Mouse (Mus musculus): Measurements from ENCODE around the gene Ifnl3. TPM values are rescaled to one million over a fixed set of nuclear protein-coding genes. Genes with fewer than 3 reads are reported as not detected.
A peak's percentile ranks its signal among the peaks of the same experiment; 100 is the strongest.
"Not testable (repeated sequence)": the region's sequence is repeated elsewhere in the genome, so short reads cannot be mapped to it uniquely, and the experiment has no call there.

Gene Ifnl3
- total RNA-seq (2021): not detected

- DNase-seq; intact Hi-C loops (cut with DNase I): not testable (repeated sequence)
These were observed at the start of gene Ifnl3 for GRCm38 (mm10) chr7:28522536-28522935. Gene Ifnl3 (plus strand): TSS chr7:28522836.

- no peak for DNase-seq
- intact Hi-C loops (cut with DNase I): no loop called here
These were observed 46.4 kb upstream of the Ifnl3 start for GRCm38 (mm10) chr7:28476191-28476590.

GRCm38 (mm10) chr7:28477363-28477762 is 45.3 kb upstream of the Ifnl3 start:
- intact Hi-C loops (cut with DNase I): no loop called here

GRCm38 (mm10) chr7:28478854-28479253 is 43.8 kb upstream of the Ifnl3 start:
- no peak for DNase-seq
- intact Hi-C loops (cut with DNase I): no loop called here

More at GRCm38 (mm10) chr7:28477363-28477762, 45.3 kb upstream of the Ifnl3 start:
- DNase-seq: no peak

GRCm38 (mm10) chr7:28482854-28483253 is 39.8 kb upstream of the Ifnl3 start:
- DNase-seq: no peak

GRCm38 (mm10) chr7:28484192-28484591 is 38.4 kb upstream of the Ifnl3 start:
- intact Hi-C loops (cut with DNase I): no loop called here
- DNase-seq: no peak

More at GRCm38 (mm10) chr7:28482854-28483253, 39.8 kb upstream of the Ifnl3 start:
- intact Hi-C loops (cut with DNase I): no loop called here

- intact Hi-C loops (cut with DNase I): no loop called here
- peak; percentile 10 for DNase-seq
These were observed 34.6 kb upstream of the Ifnl3 start for GRCm38 (mm10) chr7:28488030-28488491.

GRCm38 (mm10) chr7:28490410-28490809 is 32.2 kb upstream of the Ifnl3 start:
- intact Hi-C loops (cut with DNase I): no loop called here
- peak; percentile 72 for DNase-seq

GRCm38 (mm10) chr7:28490903-28491302 is 31.7 kb upstream of the Ifnl3 start:
- intact Hi-C loops (cut with DNase I): no loop called here
- DNase-seq: no peak

- DNase-seq: no peak
- intact Hi-C loops (cut with DNase I): no loop called here
These were observed 30.3 kb upstream of the Ifnl3 start for GRCm38 (mm10) chr7:28492310-28492709.

GRCm38 (mm10) chr7:28495426-28495825 is 27.2 kb upstream of the Ifnl3 start:
- no peak for DNase-seq
- intact Hi-C loops (cut with DNase I): no loop called here

GRCm38 (mm10) chr7:28505585-28505984 is 17.1 kb upstream of the Ifnl3 start:
- DNase-seq: no peak
- intact Hi-C loops (cut with DNase I): no loop called here

- DNase-seq; intact Hi-C loops (cut with DNase I): not testable (repeated sequence)
These were observed 13.5 kb upstream of the Ifnl3 start for GRCm38 (mm10) chr7:28509121-28509520.

- intact Hi-C loops (cut with DNase I): not testable (repeated sequence)
These were observed 12.1 kb upstream of the Ifnl3 start, which contains the start of gene Ifnl2 for GRCm38 (mm10) chr7:28510405-28510974. Gene Ifnl2 (minus strand): TSS chr7:28510455.

GRCm38 (mm10) chr7:28511441-28511840 is 11.2 kb upstream of the Ifnl3 start:
- intact Hi-C loops (cut with DNase I): no loop called here
- no peak for DNase-seq

More at GRCm38 (mm10) chr7:28510405-28510974, 12.1 kb upstream of the Ifnl3 start, which contains the start of gene Ifnl2:
- not testable (repeated sequence) for DNase-seq

GRCm38 (mm10) chr7:28527922-28528719 is 5.5 kb downstream of the Ifnl3 start:
- intact Hi-C loops (cut with DNase I): no loop called here
- peak; percentile 78 for DNase-seq

GRCm38 (mm10) chr7:28532005-28532404 is 9.4 kb downstream of the Ifnl3 start:
- no peak for DNase-seq
- intact Hi-C loops (cut with DNase I): no loop called here

- DNase-seq; intact Hi-C loops (cut with DNase I): not testable (repeated sequence)
These were observed 16.2 kb downstream of the Ifnl3 start for GRCm38 (mm10) chr7:28538886-28539285.

GRCm38 (mm10) chr7:28540526-28540925 is 17.9 kb downstream of the Ifnl3 start, which contains the start of gene Sycn:
Gene Sycn (plus strand): TSS chr7:28540885.
- intact Hi-C loops (cut with DNase I): loop anchor here (10.0 kb wide), 1 partner anchor 64 kb away; no protein-coding TSS in a partner anchor
- DNase-seq: no peak

- no peak for DNase-seq
- intact Hi-C loops (cut with DNase I): loop anchor here (10.0 kb wide), 1 partner anchor 61 kb away; no protein-coding TSS in a partner anchor
These were observed 21.5 kb downstream of the Ifnl3 start for GRCm38 (mm10) chr7:28544051-28544601.
